Mouse (Mus musculus) stomach, postnatal 0 days (tissue): ENCODE data around the gene Gm15517. TPM values are rescaled to one million over a fixed set of nuclear protein-coding genes. Genes with fewer than 3 reads are reported as not detected.

Experiments
- ATAC-seq: fragments of 200-750 bp; cut with Nextera tagmentation; 2 replicates; pipeline ENCODE4 v1.8.0; 2017; ENCODE audit not compliant: low FRiP score, low TSS enrichment
- DNase-seq: peaks from one replicate; pipeline ENCODE4 v3.0.0-alpha.2; 2016; ENCODE audit warnings: low spot score
- H3K27ac ChIP-seq: fragments of 300-500 bp; sonication (generic); replicated peaks from 2 replicates; pipeline ENCODE4 v1.5.1; 2014; ENCODE audit warnings: mild to moderate bottlenecking, control low read depth
- H3K27me3 ChIP-seq: fragments of 300-500 bp; sonication (generic); 2 replicates; pipeline ENCODE4 v1.6.1; 2014; ENCODE audit warnings: low read length; ENCODE audit not compliant: control insufficient read depth, insufficient read depth
- H3K36me3 ChIP-seq: fragments of 300-500 bp; sonication (generic); 2 replicates; pipeline ENCODE4 v1.6.1; 2014; ENCODE audit warnings: low read length, mixed read lengths; ENCODE audit not compliant: control insufficient read depth, insufficient read depth
- H3K4me1 ChIP-seq: fragments of 300-500 bp; sonication (generic); replicated peaks from 2 replicates; pipeline ENCODE4 v1.6.1; 2014; ENCODE audit warnings: antibody characterized with exemption; ENCODE audit not compliant: control insufficient read depth, insufficient read depth
- H3K4me2 ChIP-seq: fragments of 300-500 bp; sonication (generic); replicated peaks from 2 replicates; pipeline ENCODE4 v1.6.1; 2014; ENCODE audit warnings: low read depth, mild to moderate bottlenecking, control low read depth, moderate library complexity
- H3K4me3 ChIP-seq: fragments of 300-500 bp; sonication (generic); 2 replicates; pipeline ENCODE4 v1.5.1; 2014; ENCODE audit warnings: low read depth, low read length, control low read depth
- H3K9ac ChIP-seq: fragments of 300-500 bp; sonication (generic); 2 replicates; pipeline ENCODE4 v1.6.1; 2014; ENCODE audit warnings: mild to moderate bottlenecking, low read length, control low read depth, mixed read lengths
- H3K9me3 ChIP-seq: fragments of 300-500 bp; sonication (generic); 2 replicates; pipeline ENCODE4 v1.6.1; 2016; ENCODE audit warnings: low read length; ENCODE audit not compliant: control insufficient read depth
- CTCF ChIP-seq: IDR thresholded peaks from 2 replicates; pipeline ENCODE4 v1.5.1; 2016; ENCODE audit warnings: antibody characterized with exemption, low read depth, mild to moderate bottlenecking, moderate library complexity
- EP300 ChIP-seq: optimal IDR thresholded peaks from 2 replicates; pipeline ENCODE3; 2016; ENCODE audit warnings: antibody characterized with exemption
- WGBS: fragments of 180-500 bp; shearing (Covaris S2); extraction: QIAGEN DNeasy Blood & Tissue Kit; methylation state at CpG from one replicate; pipeline ENCODE4 v1.1.7; 2014; 5-methylcytosine and 5-hydroxymethylcytosine counted together
- polyA plus RNA-seq: library from polyadenylated mRNA; unstranded; fragments of >200 nt; fragmentation: Nextera tagmentation; extraction: Ambion mirVana; gene quantifications from 2 replicates; pipeline ENCODE4 v1.2.1, GENCODE M21; 2015

Gene Gm15517
- polyA plus RNA-seq, 1 experiment from 2014 or later: not detected

GRCm38 (mm10) chr7:44307261-44308020 is 46.2 kb downstream of the Gm15517 start:
- Histone ChIP-seq H3K27ac (0 out of 2 replicates have a peak overlapping the region, but pooled peaks have one; percentile 25), H3K4me3 (no peak overlapping the region), H3K9me3 (no peaks in the 10 kb centered on the region), H3K9ac (no peak overlapping the region), H3K4me1 (peaks cover 3% of the 10 kb centered on the region; the same call in 1 of the 2 replicates), H3K36me3 (no peaks in the 10 kb centered on the region), H3K27me3 (no peaks in the 10 kb centered on the region), H3K4me2 (no peak overlapping the region)
- ATAC-seq: no peak
- no peak for DNase-seq
- TF ChIP-seq CTCF (peak; percentile 48), EP300 (no peak)
- 29% methylated on average over 9 of the region's 9 CpGs for WGBS

DNA sequence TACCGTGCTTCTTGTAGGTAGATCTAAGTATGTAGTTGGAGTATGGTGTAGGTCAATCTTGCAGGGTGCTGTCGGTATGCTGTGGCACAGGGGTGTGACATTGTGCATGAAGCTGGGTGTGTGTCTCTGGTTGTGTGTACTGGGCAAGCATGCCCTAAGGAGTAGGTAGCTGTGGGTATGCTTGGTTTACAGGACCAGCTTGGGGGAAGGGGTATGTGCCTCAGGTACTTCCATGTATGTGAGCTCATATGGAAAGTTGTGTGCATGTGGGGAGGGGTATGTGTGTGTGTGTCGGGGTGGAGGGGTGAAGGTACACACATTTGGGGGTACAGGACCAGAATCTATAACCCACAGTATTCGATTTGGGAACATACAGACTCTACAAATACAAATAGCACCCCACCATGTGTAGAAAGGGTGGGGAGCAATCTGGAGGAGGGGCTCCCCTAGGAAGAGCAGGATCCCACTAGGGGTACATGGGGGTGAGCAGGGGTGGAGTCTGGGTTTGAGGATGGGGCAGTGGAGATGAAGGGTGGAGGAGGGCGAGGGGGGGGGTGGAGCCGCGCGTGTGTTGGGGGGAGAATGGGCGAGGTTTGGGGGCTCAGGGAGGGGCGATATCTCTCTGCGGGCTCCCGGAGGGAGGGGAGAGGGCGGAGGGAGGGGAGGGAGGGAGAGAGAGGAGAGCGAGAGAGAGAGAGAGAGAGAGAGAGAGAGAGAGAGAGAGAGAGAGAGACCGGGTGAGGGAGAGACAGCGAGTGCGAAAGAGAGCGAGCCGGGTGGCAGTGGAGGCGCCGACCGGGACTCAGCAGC is 48.4 kb downstream of the Gm15517 start, which contains the start of gene Shank1:
Shank1 (plus strand) TSS at position 779 of the 810 bp plus-strand sequence.
- Histone ChIP-seq H3K9ac (peak within 1 kb of the TSS; percentile 38), H3K9me3 (no peaks in the 10 kb centered on the region), H3K27me3 (no peaks in the 10 kb centered on the region), H3K4me1 (peaks cover 3% of the 10 kb centered on the region; the same call in 1 of the 2 replicates), H3K27ac (no peak within 1 kb of the TSS), H3K36me3 (no peaks in the 10 kb centered on the region), H3K4me2 (peak within 1 kb of the TSS; percentile 90), H3K4me3 (peak within 1 kb of the TSS; percentile 43)
- DNase-seq (no peak), ATAC-seq (no peak)
- WGBS: 15% methylated on average over 15 of the region's 22 CpGs
- no peak for TF ChIP-seq EP300
- TF ChIP-seq CTCF: no peak

DNA sequence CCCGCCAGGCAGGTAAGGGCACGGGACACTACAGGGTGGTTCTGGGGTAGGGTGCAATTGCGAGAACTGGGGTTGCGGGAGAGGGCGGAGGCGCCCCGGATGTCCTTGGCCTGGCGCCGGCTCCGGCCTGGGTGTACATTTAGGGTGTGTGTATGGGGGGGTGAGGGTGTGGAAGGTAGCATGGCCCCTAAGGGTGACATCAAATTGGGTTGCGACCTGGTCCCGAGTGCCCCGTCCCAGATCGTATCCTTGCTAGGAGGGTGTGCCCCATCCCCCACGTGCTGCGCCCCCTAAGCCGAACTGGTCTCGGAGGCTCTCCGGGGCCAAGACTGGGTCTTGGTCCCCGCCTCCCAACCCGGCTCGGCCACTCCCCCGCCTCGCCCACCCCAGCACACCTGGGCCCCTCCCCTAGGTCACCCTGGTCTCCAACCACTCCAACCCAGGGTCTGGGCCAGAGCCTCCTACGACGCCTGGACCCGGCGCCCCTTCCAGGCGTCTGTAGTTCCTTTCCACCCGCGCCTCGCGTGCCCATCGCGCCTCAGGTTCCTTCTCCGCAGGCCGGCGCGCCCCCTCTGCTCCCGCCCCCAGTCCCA is 49.1 kb downstream of the Gm15517 start:
- Histone ChIP-seq H3K36me3 (no peaks in the 10 kb centered on the region), H3K27ac (no peak overlapping the region), H3K4me3 (peak overlapping the region; percentile 43), H3K27me3 (no peaks in the 10 kb centered on the region), H3K9ac (peak overlapping the region; percentile 38), H3K4me1 (peaks cover 3% of the 10 kb centered on the region; the same call in 1 of the 2 replicates), H3K9me3 (no peaks in the 10 kb centered on the region), H3K4me2 (peak overlapping the region; percentile 90)
- no peak for TF ChIP-seq CTCF
- no peak for TF ChIP-seq EP300
- DNase-seq (peak; percentile 47), ATAC-seq (peak; percentile 24; the same call in 1 of the 2 replicates)
- WGBS: under 1% methylated on average over 29 of the region's 40 CpGs

GRCm38 (mm10) chr7:44310878-44311712 is 49.8 kb downstream of the Gm15517 start:
- Histone ChIP-seq H3K27ac (no peak overlapping the region), H3K27me3 (no peaks in the 10 kb centered on the region), H3K4me1 (peaks cover 3% of the 10 kb centered on the region; the same call in 1 of the 2 replicates), H3K4me2 (peak overlapping the region; percentile 90), H3K36me3 (no peaks in the 10 kb centered on the region), H3K9ac (peak overlapping the region; percentile 38; the same call in 1 of the 2 replicates), H3K9me3 (no peaks in the 10 kb centered on the region), H3K4me3 (peak overlapping the region; percentile 43)
- TF ChIP-seq CTCF (no peak), EP300 (no peak)
- DNase-seq (peak; percentile 42), ATAC-seq (peak; percentile 22)
- WGBS: 2% methylated on average over 31 of the region's 38 CpGs

Other genes with a start within 250 kb of the Gm15517 start
- gene Klk1b26, start 249.3 kb upstream of the Gm15517 start, polyA plus RNA-seq: not detected in 2 replicates
- gene Klk1b27, start 209.2 kb upstream of the Gm15517 start, polyA plus RNA-seq: not detected in 2 replicates
- not detected in 2 replicates for gene Klk1b21, start 159.1 kb upstream of the Gm15517 start, polyA plus RNA-seq
- gene Klk1b22, start 148.8 kb upstream of the Gm15517 start, polyA plus RNA-seq: not detected in 2 replicates
- gene Klk1b16, start 124.7 kb upstream of the Gm15517 start, polyA plus RNA-seq: not detected in 2 replicates
- not detected in 2 replicates for gene Klk1b24, start 73.2 kb upstream of the Gm15517 start, polyA plus RNA-seq
- not detected in 2 replicates for gene Klk1b3, start 63.3 kb upstream of the Gm15517 start, polyA plus RNA-seq
- gene Klk1b4, start 54.0 kb upstream of the Gm15517 start, polyA plus RNA-seq: not detected in 2 replicates
- gene Klk1b5, start 45.5 kb upstream of the Gm15517 start, polyA plus RNA-seq: not detected in 2 replicates
- gene Klk1, start 36.1 kb upstream of the Gm15517 start, polyA plus RNA-seq: 9.7 and 10.7 TPM in 2 replicates
- 0.13 TPM in 1 of 2 replicates, not detected in the other for gene Gm36864, start 25.3 kb upstream of the Gm15517 start, polyA plus RNA-seq
- gene 1700028J19Rik, start 14.8 kb upstream of the Gm15517 start, polyA plus RNA-seq: 0.57 and 0.65 TPM in 2 replicates
- 52.9 and 60.0 TPM in 2 replicates for gene 2410002F23Rik, start 14.7 kb upstream of the Gm15517 start, polyA plus RNA-seq
- gene Acp4, start 4.1 kb upstream of the Gm15517 start, polyA plus RNA-seq: not detected in 2 replicates
- gene Clec11a, start 45.5 kb downstream of the Gm15517 start, polyA plus RNA-seq: 11.1 and 11.4 TPM in 2 replicates
- gene Shank1, start 48.8 kb downstream of the Gm15517 start, polyA plus RNA-seq: 0.53 and 0.61 TPM in 2 replicates
- gene Syt3, start 122.7 kb downstream of the Gm15517 start, polyA plus RNA-seq: 1.2 and 1.4 TPM in 2 replicates
- 0.68 and 0.75 TPM in 2 replicates for gene 1700008O03Rik, start 124.4 kb downstream of the Gm15517 start, polyA plus RNA-seq
- gene Lrrc4b, start 167.6 kb downstream of the Gm15517 start, polyA plus RNA-seq: 0.36 and 0.52 TPM in 2 replicates
- 0.12 and 0.21 TPM in 2 replicates for gene Aspdh, start 203.9 kb downstream of the Gm15517 start, polyA plus RNA-seq
- 32.8 and 33.7 TPM in 2 replicates for gene Josd2, start 206.5 kb downstream of the Gm15517 start, polyA plus RNA-seq
- 60.7 and 65.5 TPM in 2 replicates for gene Emc10, start 235.1 kb downstream of the Gm15517 start, polyA plus RNA-seq
- 5.9 and 8.3 TPM in 2 replicates for gene Fam71e1, start 235.1 kb downstream of the Gm15517 start, polyA plus RNA-seq